Mouse (Mus musculus) heart, embryonic 16.5 days (tissue): ENCODE data around the gene Cic. TPM values are rescaled to one million over a fixed set of nuclear protein-coding genes. Genes with fewer than 3 reads are reported as not detected.
"Not testable (repeated sequence)": the region's sequence is repeated elsewhere in the genome, so short reads cannot be mapped to it uniquely, and the experiment has no call there.

Experiments used
- ATAC-seq: fragments of 200-750 bp; cut with Nextera tagmentation; replicated peaks from 2 replicates; pipeline ENCODE4 v1.8.0; 2017; ENCODE audit warnings: moderate number of reproducible peaks; ENCODE audit not compliant: insufficient read depth, low FRiP score; ENCODE audit errors: extremely low read depth
- H3K27ac ChIP-seq: fragments of 300-500 bp; sonication (generic); 2 replicates; pipeline ENCODE4 v1.5.1; 2014; ENCODE audit warnings: mild to moderate bottlenecking, low read length, control low read depth, moderate library complexity
- H3K27me3 ChIP-seq: fragments of 300-500 bp; sonication (generic); 2 replicates; pipeline ENCODE4 v1.6.1; 2014; ENCODE audit warnings: low read length, mixed read lengths; ENCODE audit not compliant: control insufficient read depth, insufficient read depth
- H3K36me3 ChIP-seq: fragments of 300-500 bp; sonication (generic); 2 replicates; pipeline ENCODE4 v1.6.1; 2014; ENCODE audit not compliant: control insufficient read depth, insufficient read depth
- H3K4me1 ChIP-seq: fragments of 300-500 bp; sonication (generic); 2 replicates; pipeline ENCODE4 v1.6.1; 2014; ENCODE audit warnings: low read length, mixed read lengths; ENCODE audit not compliant: control insufficient read depth, insufficient read depth
- H3K4me2 ChIP-seq: fragments of 300-500 bp; sonication (generic); 2 replicates; pipeline ENCODE4 v1.6.1; 2014; ENCODE audit warnings: low read depth, mild to moderate bottlenecking, control low read depth, low read length
- H3K4me3 ChIP-seq: fragments of 300-500 bp; sonication (generic); 2 replicates; pipeline ENCODE4 v1.5.1; 2014; ENCODE audit warnings: mild to moderate bottlenecking, control low read depth, low read length
- H3K9ac ChIP-seq: fragments of 300-500 bp; sonication (generic); 2 replicates; pipeline ENCODE4 v1.6.1; 2014; ENCODE audit warnings: low read length, control low read depth
- H3K9me3 ChIP-seq: fragments of 300-500 bp; sonication (generic); replicated peaks from 2 replicates; pipeline ENCODE4 v1.6.1; 2016; ENCODE audit warnings: low read length; ENCODE audit not compliant: control insufficient read depth
- WGBS: fragments of 180-500 bp; shearing (Covaris S2); extraction: QIAGEN DNeasy Blood & Tissue Kit; methylation state at CpG from one replicate; pipeline ENCODE4 v1.1.7; 2014; 5-methylcytosine and 5-hydroxymethylcytosine counted together
- polyA plus RNA-seq: library from polyadenylated mRNA; unstranded; fragments of >200 nt; fragmentation: Nextera tagmentation; extraction: Ambion mirVana; gene quantifications from 2 replicates; pipeline ENCODE4 v1.2.1, GENCODE M21; 2015

The Cic gene
- polyA plus RNA-seq, 1 experiment from 2014 or later = 24.7 TPM

- peak within 1 kb of the TSS; percentile 82 for H3K4me2 ChIP-seq
- 2% methylated on average over 52 of the region's 52 CpGs for WGBS
- H3K9ac ChIP-seq = peak within 1 kb of the TSS; percentile 83
- H3K27me3 ChIP-seq = peaks cover 38% of the 10 kb centered on the region
- peaks cover 22% of the 10 kb centered on the region for H3K4me1 ChIP-seq
- H3K36me3 ChIP-seq = no peaks in the 10 kb centered on the region; the same call in 1 of the 2 replicates
- peak within 1 kb of the TSS; percentile 85 for H3K27ac ChIP-seq
- peak; percentile 96 for ATAC-seq
- H3K9me3 ChIP-seq = no peaks in the 10 kb centered on the region
- H3K4me3 ChIP-seq = peak within 1 kb of the TSS; percentile 74
Observed at GRCm38 (mm10) chr7:25316532-25317445, 49.3 kb downstream of the Cic start, which contains the start of gene Megf8. TSS of gene Megf8 (plus strand) at chr7:25317164.

- Histone ChIP-seq H3K9me3 (no peaks in the 10 kb centered on the region), H3K27me3 (peaks cover 32% of the 10 kb centered on the region), H3K9ac (peak overlapping the region; percentile 83), H3K36me3 (no peaks in the 10 kb centered on the region; the same call in 1 of the 2 replicates), H3K4me3 (peak overlapping the region; percentile 74), H3K4me2 (peak overlapping the region; percentile 82), H3K4me1 (peaks cover 27% of the 10 kb centered on the region), H3K27ac (peak overlapping the region; percentile 85)
- 15% methylated on average over 21 of the region's 21 CpGs for WGBS
- ATAC-seq = no peak
Observed at GRCm38 (mm10) chr7:25317446-25317999, 50.0 kb downstream of the Cic start.

GRCm38 (mm10) chr7:25322058-25322484 is 54.6 kb downstream of the Cic start:
- Histone ChIP-seq H3K27me3 (no peaks in the 10 kb centered on the region), H3K36me3 (no peaks in the 10 kb centered on the region; the same call in 1 of the 2 replicates), H3K9me3 (no peaks in the 10 kb centered on the region), H3K4me1 (peaks cover 14% of the 10 kb centered on the region), H3K9ac (peak overlapping the region; percentile 41; the same call in 1 of the 2 replicates), H3K4me3 (peak overlapping the region; percentile 10), H3K27ac (peak overlapping the region; percentile 73), H3K4me2 (peak overlapping the region; percentile 37)
- ATAC-seq = peak; percentile 68; the same call in 1 of the 2 replicates
- 9% methylated on average over 6 of the region's 6 CpGs for WGBS

DNA sequence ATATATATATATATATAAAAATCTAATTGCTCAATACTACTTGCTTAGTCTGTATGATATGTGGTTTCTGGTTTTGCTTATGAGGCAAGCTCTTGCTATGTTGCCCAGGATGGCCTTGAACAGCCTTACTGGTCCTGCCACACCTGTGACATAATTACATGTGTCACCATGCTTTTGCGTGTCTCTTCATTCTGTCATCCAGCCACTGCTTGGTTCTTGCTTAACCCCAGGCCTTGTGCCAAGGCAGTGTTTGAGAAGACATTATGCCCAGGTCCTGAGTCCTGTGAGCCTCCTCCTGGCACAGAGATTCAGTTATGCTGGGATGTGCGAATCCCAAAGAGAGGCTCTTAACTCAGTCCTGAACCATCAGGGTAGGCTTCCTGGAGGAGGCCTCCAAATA is 55.7 kb downstream of the Cic start:
- H3K4me1 ChIP-seq = peaks cover 10% of the 10 kb centered on the region
- H3K4me3 ChIP-seq = no peak overlapping the region
- 95% methylated on average over 2 of the region's 2 CpGs for WGBS
- no peak for ATAC-seq
- H3K9ac ChIP-seq = no peak overlapping the region
- no peak overlapping the region for H3K4me2 ChIP-seq
- no peaks in the 10 kb centered on the region for H3K27me3 ChIP-seq
- H3K9me3 ChIP-seq = no peaks in the 10 kb centered on the region
- H3K36me3 ChIP-seq = no peaks in the 10 kb centered on the region; the same call in 1 of the 2 replicates
- no peak overlapping the region for H3K27ac ChIP-seq

DNA sequence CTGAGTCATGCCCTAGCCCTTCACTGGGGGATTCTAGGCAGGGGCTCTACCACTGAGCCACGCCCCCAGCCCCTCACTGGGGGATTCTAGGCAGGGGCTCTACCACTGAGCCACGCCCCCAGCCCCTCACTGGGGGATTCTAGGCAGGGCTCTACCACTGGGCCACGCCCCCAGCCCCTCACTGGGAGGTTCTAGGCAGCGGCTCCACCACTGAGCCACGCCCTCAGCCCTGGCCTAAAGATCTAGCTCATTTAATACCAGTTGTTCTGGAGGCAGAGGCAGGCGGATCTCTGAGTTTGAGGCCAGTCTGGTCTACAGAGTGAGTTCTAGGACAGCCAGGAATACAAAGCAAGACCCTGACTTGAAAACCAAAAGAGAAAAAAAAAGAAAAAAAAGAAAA is 57.9 kb downstream of the Cic start:
- H3K27me3 ChIP-seq = not testable (repeated sequence)

DNA sequence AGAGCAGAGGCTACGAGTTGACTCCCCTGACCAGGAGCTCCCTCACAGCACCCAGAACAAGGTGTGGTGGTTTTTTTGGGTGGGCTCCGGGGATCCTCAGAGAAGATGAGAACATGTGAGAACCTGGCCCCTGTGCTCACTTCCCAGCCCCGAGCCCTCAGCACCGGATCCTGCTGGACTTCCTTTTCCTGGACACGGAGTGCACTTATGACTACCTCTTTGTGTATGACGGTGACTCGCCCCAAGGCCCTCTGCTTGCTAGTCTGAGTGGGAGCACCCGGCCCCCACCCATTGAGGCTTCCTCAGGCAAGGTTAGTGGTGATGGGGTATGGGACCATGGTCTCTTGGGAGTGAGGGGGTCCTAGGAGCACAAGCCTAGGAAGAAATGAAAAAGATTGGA is 58.7 kb downstream of the Cic start:
- 80% methylated on average over 8 of the region's 8 CpGs for WGBS
- no peak overlapping the region for H3K4me2 ChIP-seq
- H3K9ac ChIP-seq = no peak overlapping the region
- no peak overlapping the region for H3K27ac ChIP-seq
- H3K4me1 ChIP-seq = peaks cover 8% of the 10 kb centered on the region
- no peak overlapping the region for H3K4me3 ChIP-seq
- peaks cover 3% of the 10 kb centered on the region for H3K36me3 ChIP-seq
- H3K27me3 ChIP-seq = no peaks in the 10 kb centered on the region
- ATAC-seq = no peak
- no peaks in the 10 kb centered on the region for H3K9me3 ChIP-seq

More for the DNA sequence above, 57.9 kb downstream of the Cic start:
- H3K9me3 ChIP-seq, ATAC-seq, H3K4me3 ChIP-seq, H3K27ac ChIP-seq, H3K36me3 ChIP-seq, H3K4me2 ChIP-seq, H3K4me1 ChIP-seq, H3K9ac ChIP-seq: not testable (repeated sequence)
- 86% methylated on average over 6 of the region's 6 CpGs for WGBS

- Histone ChIP-seq H3K9ac (no peak overlapping the region), H3K36me3 (peaks cover 16% of the 10 kb centered on the region), H3K4me2 (no peak overlapping the region), H3K27ac (no peak overlapping the region), H3K4me1 (no peaks in the 10 kb centered on the region), H3K9me3 (no peaks in the 10 kb centered on the region), H3K4me3 (no peak overlapping the region), H3K27me3 (no peaks in the 10 kb centered on the region)
- ATAC-seq = peak; percentile 75
- 42% methylated on average over 16 of the region's 16 CpGs for WGBS
Observed at GRCm38 (mm10) chr7:25333596-25334307, 66.2 kb downstream of the Cic start.

GRCm38 (mm10) chr7:25334472-25334871 is 67.0 kb downstream of the Cic start:
- 79% methylated on average over 12 of the region's 12 CpGs for WGBS

More at GRCm38 (mm10) chr7:25334472-25334871, 67.0 kb downstream of the Cic start:
- Histone ChIP-seq H3K9me3 (no peaks in the 10 kb centered on the region), H3K36me3 (peaks cover 16% of the 10 kb centered on the region), H3K4me2 (no peak overlapping the region), H3K27me3 (no peaks in the 10 kb centered on the region), H3K4me1 (no peaks in the 10 kb centered on the region), H3K4me3 (no peak overlapping the region), H3K27ac (no peak overlapping the region), H3K9ac (no peak overlapping the region)
- ATAC-seq = no peak
